Mouse (Mus musculus) erythroblast, embryonic 14.5 days (primary cell): ENCODE data around the gene Ak5.

Experiments
- GATA1 ChIP-seq: IDR thresholded peaks from 2 replicates; pipeline ENCODE4 v1.6.1; 2012; ENCODE audit warnings: low read length, inconsistent platforms, mixed read lengths
- TAL1 ChIP-seq: IDR thresholded peaks from 3 replicates; pipeline ENCODE4 v1.6.1; 2012; ENCODE audit warnings: low read length, inconsistent platforms, mixed read lengths

DNA sequence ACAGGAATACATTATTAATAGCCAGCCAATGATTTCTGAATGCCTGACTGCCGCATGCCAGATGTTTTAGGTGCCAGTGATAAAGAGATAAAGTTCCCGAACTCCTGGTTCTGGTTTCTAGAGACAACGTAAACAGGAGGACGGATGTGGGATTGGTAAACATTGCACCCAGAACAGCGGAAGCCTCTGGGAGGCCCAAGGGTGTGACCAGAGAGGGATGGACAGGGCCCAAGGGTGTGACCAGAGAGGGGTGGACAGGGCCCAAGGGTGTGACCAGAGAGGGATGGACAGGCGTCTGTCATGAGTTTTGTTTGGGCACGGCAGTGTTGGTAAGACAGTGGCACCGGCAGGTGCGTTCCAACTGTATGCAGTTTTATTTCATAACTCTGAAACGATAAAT is 148.6 kb downstream of the Ak5 start:
- TF ChIP-seq GATA1 = no peak
- TF ChIP-seq TAL1 = no peak
